Mouse (Mus musculus) megakaryocyte, embryonic 14.5 days (primary cell): ENCODE results near the gene Hps1. TPM values are rescaled to one million over a fixed set of nuclear protein-coding genes. Genes with fewer than 3 reads are reported as not detected.
A peak's percentile ranks its signal among the peaks of the same experiment; 100 is the strongest.

ENCODE experiments used
- H3K27me3 ChIP-seq: replicated peaks from 2 replicates; pipeline ENCODE3; 2012; ENCODE audit warnings: inconsistent platforms
- H3K36me3 ChIP-seq: replicated peaks from 2 replicates; pipeline ENCODE3; 2012; ENCODE audit warnings: low read length, inconsistent platforms, mixed read lengths
- H3K4me1 ChIP-seq: 2 replicates; pipeline ENCODE4 v1.6.1; 2012; ENCODE audit warnings: inconsistent platforms
- H3K4me3 ChIP-seq: replicated peaks from 2 replicates; pipeline ENCODE3; 2012; ENCODE audit warnings: moderate library complexity, mild to moderate bottlenecking, inconsistent platforms
- H3K9me3 ChIP-seq: 2 replicates; pipeline ENCODE4 v1.6.1; 2012; ENCODE audit warnings: inconsistent platforms
- FLI1 ChIP-seq: IDR thresholded peaks from 2 replicates; pipeline ENCODE4 v1.6.1; 2012; ENCODE audit warnings: low read length, inconsistent platforms, mixed read lengths
- GATA1 ChIP-seq: IDR thresholded peaks from 3 replicates; pipeline ENCODE4 v1.6.1; 2012; ENCODE audit warnings: mixed read lengths, low read length, inconsistent platforms, borderline replicate concordance
- polyA plus RNA-seq: library from polyadenylated mRNA; stranded (reverse); fragments of >175 nt; gene quantifications from 2 replicates; pipeline ENCODE4 v1.2.3, GENCODE M21; 2012; ENCODE audit warnings: low replicate concordance; ENCODE audit not compliant: insufficient read depth

The Hps1 gene
- 95.9 and 170 TPM in 2 replicates for polyA plus RNA-seq

- no peak for TF ChIP-seq FLI1
- no peak for TF ChIP-seq GATA1
- Histone ChIP-seq H3K27me3 (no peaks in the 10 kb centered on the region), H3K4me1 (peaks cover 31% of the 10 kb centered on the region)
Measured at GRCm38 (mm10) chr19:42779531-42780155, at the start of gene Hps1. Hps1 (minus strand) TSS chr19:42779978.

GRCm38 (mm10) chr19:42829196-42829595 is 49.4 kb upstream of the Hps1 start:
- Histone ChIP-seq H3K27me3 (peaks cover 4% of the 10 kb centered on the region), H3K36me3 (no peaks in the 10 kb centered on the region), H3K9me3 (peaks cover 12% of the 10 kb centered on the region), H3K4me1 (0 out of 2 replicates have a peak, but pooled peaks cover 3% of the 10 kb centered on the region), H3K4me3 (no peak overlapping the region)
- TF ChIP-seq FLI1, result no peak
- TF ChIP-seq GATA1, result no peak

More at GRCm38 (mm10) chr19:42779531-42780155, at the start of gene Hps1:
- Histone ChIP-seq H3K4me3 (peak within 1 kb of the TSS; percentile 96), H3K9me3 (no peaks in the 10 kb centered on the region), H3K36me3 (peaks cover 35% of the 10 kb centered on the region)

GRCm38 (mm10) chr19:42827843-42828242 is 48.1 kb upstream of the Hps1 start:
- H3K36me3 ChIP-seq, result no peaks in the 10 kb centered on the region
- H3K9me3 ChIP-seq, result peaks cover 12% of the 10 kb centered on the region
- H3K4me1 ChIP-seq, result 0 out of 2 replicates have a peak, but pooled peaks cover 3% of the 10 kb centered on the region
- TF ChIP-seq FLI1 (no peak), GATA1 (no peak)
- peaks cover 3% of the 10 kb centered on the region for H3K27me3 ChIP-seq
- no peak overlapping the region for H3K4me3 ChIP-seq

GRCm38 (mm10) chr19:42820109-42820508 is 40.3 kb upstream of the Hps1 start:
- no peaks in the 10 kb centered on the region for H3K4me1 ChIP-seq
- TF ChIP-seq GATA1, result no peak
- TF ChIP-seq FLI1, result no peak
- H3K27me3 ChIP-seq, result no peaks in the 10 kb centered on the region
- peaks cover 3% of the 10 kb centered on the region for H3K9me3 ChIP-seq
- no peaks in the 10 kb centered on the region for H3K36me3 ChIP-seq
- H3K4me3 ChIP-seq, result no peak overlapping the region

GRCm38 (mm10) chr19:42817761-42818160 is 38.0 kb upstream of the Hps1 start:
- no peaks in the 10 kb centered on the region for H3K27me3 ChIP-seq
- no peaks in the 10 kb centered on the region for H3K36me3 ChIP-seq
- peaks cover 5% of the 10 kb centered on the region for H3K4me1 ChIP-seq
- no peaks in the 10 kb centered on the region for H3K9me3 ChIP-seq
- H3K4me3 ChIP-seq, result no peak overlapping the region
- TF ChIP-seq FLI1 (no peak), GATA1 (no peak)

- no peak overlapping the region for H3K4me3 ChIP-seq
- peaks cover 11% of the 10 kb centered on the region for H3K4me1 ChIP-seq
- no peaks in the 10 kb centered on the region for H3K36me3 ChIP-seq
- no peak for TF ChIP-seq GATA1
- no peak for TF ChIP-seq FLI1
- H3K9me3 ChIP-seq, result no peaks in the 10 kb centered on the region
- H3K27me3 ChIP-seq, result no peaks in the 10 kb centered on the region
Measured at GRCm38 (mm10) chr19:42816261-42816660, 36.5 kb upstream of the Hps1 start.

GRCm38 (mm10) chr19:42810140-42810539 is 30.4 kb upstream of the Hps1 start:
- TF ChIP-seq GATA1, result no peak
- no peak for TF ChIP-seq FLI1
- Histone ChIP-seq H3K36me3 (no peaks in the 10 kb centered on the region), H3K9me3 (no peaks in the 10 kb centered on the region), H3K27me3 (peaks cover 13% of the 10 kb centered on the region), H3K4me3 (no peak overlapping the region), H3K4me1 (peaks cover 11% of the 10 kb centered on the region)

GRCm38 (mm10) chr19:42809491-42809890 is 29.7 kb upstream of the Hps1 start:
- Histone ChIP-seq H3K4me3 (no peak overlapping the region), H3K4me1 (peaks cover 11% of the 10 kb centered on the region), H3K27me3 (peaks cover 13% of the 10 kb centered on the region), H3K9me3 (no peaks in the 10 kb centered on the region), H3K36me3 (no peaks in the 10 kb centered on the region)
- TF ChIP-seq GATA1 (no peak), FLI1 (no peak)

- Histone ChIP-seq H3K27me3 (peaks cover 25% of the 10 kb centered on the region), H3K4me3 (no peak overlapping the region), H3K36me3 (no peaks in the 10 kb centered on the region), H3K9me3 (no peaks in the 10 kb centered on the region), H3K4me1 (peaks cover 25% of the 10 kb centered on the region)
- TF ChIP-seq FLI1 (no peak), GATA1 (no peak)
Measured at GRCm38 (mm10) chr19:42797866-42798265, 18.1 kb upstream of the Hps1 start.

GRCm38 (mm10) chr19:42795801-42796200 is 16.0 kb upstream of the Hps1 start:
- Histone ChIP-seq H3K4me1 (peaks cover 29% of the 10 kb centered on the region), H3K4me3 (no peak overlapping the region)
- TF ChIP-seq GATA1, result no peak

More at GRCm38 (mm10) chr19:42795801-42796200, 16.0 kb upstream of the Hps1 start:
- H3K36me3 ChIP-seq, result no peaks in the 10 kb centered on the region
- no peaks in the 10 kb centered on the region for H3K9me3 ChIP-seq
- peaks cover 26% of the 10 kb centered on the region for H3K27me3 ChIP-seq
